Mouse (Mus musculus): ENCODE results near the gene Hexb.

- TF ChIP-seq CTCF (IDR thresholded peaks at IDR 0.05; ENCODE audit: control insufficient read depth, insufficient read depth, insufficient read length) (no peak), MYOD1 (IDR thresholded peaks at IDR 0.05; ENCODE audit: control insufficient read depth, insufficient read length, low read depth) (no peak), FOSL1 (IDR thresholded peaks at IDR 0.05; ENCODE audit: insufficient read depth, low read length, poor library complexity, severe bottlenecking) (no peak), MAX (IDR thresholded peaks at IDR 0.05) (no peak), CEBPB (IDR thresholded peaks at IDR 0.05; ENCODE audit: low read depth) (no peak), USF1 (IDR thresholded peaks at IDR 0.05; ENCODE audit: low read depth) (no peak)
Measured at GRCm38 (mm10) chr13:97241787-97242280, 43.7 kb upstream of the Hexb start.

Data from C2C12 (cell line).